Mouse (Mus musculus) c-Kit-positive CD71-positive TER-119-negative erythroid progenitor cells, embryonic 14.5 days (primary cell): Measurements from ENCODE around the gene Rnf180.

Experiments
- DNase-seq: peaks from one replicate; pipeline ENCODE4 v3.0.0-alpha.2; 2013; ENCODE audit warnings: low read depth

The Rnf180 gene

GRCm38 (mm10) chr13:105250264-105250663 is 44.4 kb downstream of the Rnf180 start:
- DNase-seq, result no peak

GRCm38 (mm10) chr13:105249599-105249998 is 45.0 kb downstream of the Rnf180 start:
- DNase-seq, result no peak

GRCm38 (mm10) chr13:105247691-105248090 is 46.9 kb downstream of the Rnf180 start:
- DNase-seq, result no peak

DNA sequence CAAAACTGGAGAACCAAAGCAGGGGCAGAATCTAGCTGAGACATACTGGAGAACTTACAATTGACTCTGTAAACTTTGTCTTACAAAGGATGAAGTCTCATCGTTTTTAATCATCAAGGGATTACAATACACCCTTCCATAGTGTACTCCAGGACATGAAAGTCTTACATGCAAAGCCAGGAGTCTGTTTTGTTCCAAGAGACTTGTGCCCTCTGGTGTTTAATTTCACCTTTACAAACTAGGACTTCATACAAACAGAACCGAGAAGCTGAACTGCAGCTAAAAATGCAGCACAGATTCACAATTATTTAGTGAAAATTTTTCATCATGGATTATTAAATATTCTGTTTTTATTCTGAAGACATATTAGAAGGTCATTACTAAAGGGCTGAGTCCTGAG is 53.8 kb downstream of the Rnf180 start:
- DNase-seq, result no peak

GRCm38 (mm10) chr13:105227126-105227525 is 67.5 kb downstream of the Rnf180 start:
- no peak for DNase-seq

DNA sequence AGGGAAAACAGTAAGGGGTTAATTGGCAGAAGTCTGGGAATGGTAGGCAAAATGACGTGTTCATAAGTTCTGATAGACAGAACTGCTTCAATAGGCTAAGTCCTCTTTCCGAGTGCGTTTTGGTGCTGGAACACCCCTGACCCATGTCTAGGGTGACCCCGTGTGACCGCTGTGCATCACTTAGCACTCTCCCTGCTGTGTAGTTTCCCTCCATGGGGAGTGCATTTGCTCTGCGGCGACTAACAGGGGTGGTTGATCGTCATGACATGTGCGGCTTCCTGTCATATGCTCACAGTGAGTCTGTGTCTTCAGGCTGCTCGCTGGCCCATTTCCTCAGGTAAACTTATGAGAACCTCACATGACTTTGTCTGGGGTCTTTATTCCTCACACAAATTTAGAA is 70.6 kb downstream of the Rnf180 start:
- DNase-seq, result no peak

GRCm38 (mm10) chr13:105223147-105223546 is 71.5 kb downstream of the Rnf180 start:
- DNase-seq, result no peak

DNA sequence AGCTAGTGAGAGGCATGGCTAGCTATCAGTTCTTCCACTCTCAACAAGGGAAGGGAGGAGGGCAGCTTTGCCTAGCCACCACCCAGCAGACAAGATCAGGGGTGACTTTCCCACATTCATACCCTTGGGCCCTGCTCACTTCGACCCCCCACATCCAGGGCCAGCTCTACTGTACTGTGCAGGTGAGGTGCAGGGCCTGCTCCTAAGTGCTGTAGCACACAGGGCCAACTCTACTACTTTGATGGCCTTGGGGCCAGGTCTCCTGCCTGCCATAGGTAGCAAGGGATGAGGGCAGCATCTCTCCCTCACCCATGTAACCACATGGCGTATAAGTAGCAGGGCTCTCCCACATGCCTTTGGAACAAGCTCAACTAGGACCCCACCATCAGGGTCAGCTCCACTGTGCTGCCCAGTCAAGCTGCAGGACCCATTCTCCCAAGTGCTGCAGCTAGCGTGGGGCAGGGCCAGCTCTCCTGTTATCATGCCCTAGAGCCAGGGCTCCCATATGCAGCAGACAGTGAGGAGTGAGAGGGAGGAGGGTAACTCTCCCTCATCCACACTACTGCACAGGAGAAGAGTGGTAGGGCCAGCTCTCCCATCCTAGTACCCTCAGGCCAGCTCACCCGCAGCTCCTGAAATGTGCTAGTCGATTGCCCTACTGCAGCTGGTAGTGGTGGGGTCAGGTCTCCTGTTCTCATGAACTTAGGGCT is 72.4 kb downstream of the Rnf180 start:
- DNase-seq, result no peak

- DNase-seq, result no peak
These were observed 83.9 kb downstream of the Rnf180 start for GRCm38 (mm10) chr13:105210746-105211145.

DNA sequence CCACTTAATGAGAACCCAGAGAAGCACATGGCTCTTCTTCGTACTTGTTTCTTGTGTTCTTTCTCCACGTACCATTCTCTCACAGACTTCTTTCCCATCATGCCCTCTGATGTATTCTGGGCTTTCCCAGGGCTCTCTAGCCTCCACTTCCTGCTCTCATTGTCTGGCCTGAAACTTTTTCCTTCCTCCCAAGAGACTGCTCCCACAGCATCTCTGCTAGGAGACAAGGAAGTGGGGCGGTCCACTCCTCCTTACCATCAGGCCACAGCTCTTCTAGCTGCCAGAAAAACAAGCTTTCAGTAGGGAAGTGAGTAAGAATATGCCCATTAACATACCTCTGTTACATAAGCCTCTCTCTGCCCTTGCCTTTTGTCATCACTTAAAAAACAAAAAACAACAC is 90.8 kb downstream of the Rnf180 start:
- DNase-seq, result no peak

GRCm38 (mm10) chr13:105198658-105199057 is 96.0 kb downstream of the Rnf180 start:
- no peak for DNase-seq

- no peak for DNase-seq
These were observed 96.6 kb downstream of the Rnf180 start for GRCm38 (mm10) chr13:105198028-105198427.

DNA sequence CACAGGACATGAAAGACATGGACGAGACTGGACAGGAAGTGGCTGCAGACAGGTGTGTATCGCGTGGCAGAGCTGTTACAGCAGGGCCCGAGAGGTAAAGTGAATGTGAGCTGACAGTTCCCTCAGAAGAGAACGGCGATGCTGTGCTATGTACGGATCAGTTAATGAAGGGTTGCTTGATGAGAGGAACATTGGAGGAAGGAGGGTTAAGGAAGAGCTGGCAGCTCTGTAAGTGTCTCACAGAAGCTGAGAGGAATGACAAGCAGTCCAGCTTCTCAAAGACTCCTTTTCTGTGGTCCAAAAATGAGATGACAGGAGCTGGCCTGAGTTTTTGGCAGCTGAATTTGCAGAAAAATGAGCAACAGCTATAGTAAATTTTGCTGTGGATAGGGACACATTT is 101.0 kb downstream of the Rnf180 start:
- DNase-seq, result no peak

DNA sequence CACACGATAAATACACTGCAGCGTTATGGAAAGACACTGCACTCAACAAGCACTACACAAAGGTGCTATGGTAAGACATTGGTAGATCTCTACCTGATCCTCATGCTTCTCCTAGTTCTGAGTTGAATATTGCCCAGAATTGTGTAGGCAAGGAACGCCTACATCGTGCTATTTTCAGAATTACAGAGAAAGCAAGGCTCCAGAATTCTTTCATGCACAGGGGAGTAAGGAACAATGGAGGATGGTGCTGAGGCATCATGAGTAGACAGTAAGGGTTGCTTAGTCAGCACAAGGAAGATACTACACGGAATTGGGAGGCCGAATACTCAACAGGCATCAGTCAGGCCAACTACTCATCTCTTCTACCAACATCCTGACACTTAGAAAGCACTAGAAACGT is 105.9 kb downstream of the Rnf180 start:
- no peak for DNase-seq

DNA sequence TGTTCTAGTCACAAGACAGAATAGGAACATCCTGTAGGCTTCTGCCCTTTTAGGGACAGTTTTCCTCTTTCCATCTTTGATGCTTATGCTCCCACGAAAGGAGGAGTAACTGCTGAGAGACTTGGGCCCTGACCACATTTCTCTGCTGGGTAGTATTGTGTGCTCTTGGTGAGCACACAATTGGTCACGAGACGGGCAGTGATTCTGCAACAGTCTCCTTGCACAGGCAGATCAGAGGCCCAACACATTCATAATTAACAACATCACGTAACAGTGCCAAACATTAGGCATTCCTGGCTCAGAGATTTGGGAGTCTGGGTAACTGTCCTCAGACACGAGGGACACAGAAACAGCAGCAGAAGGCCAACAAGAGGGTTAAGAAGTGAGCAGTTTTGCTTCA is 113.8 kb downstream of the Rnf180 start:
- no peak for DNase-seq

DNA sequence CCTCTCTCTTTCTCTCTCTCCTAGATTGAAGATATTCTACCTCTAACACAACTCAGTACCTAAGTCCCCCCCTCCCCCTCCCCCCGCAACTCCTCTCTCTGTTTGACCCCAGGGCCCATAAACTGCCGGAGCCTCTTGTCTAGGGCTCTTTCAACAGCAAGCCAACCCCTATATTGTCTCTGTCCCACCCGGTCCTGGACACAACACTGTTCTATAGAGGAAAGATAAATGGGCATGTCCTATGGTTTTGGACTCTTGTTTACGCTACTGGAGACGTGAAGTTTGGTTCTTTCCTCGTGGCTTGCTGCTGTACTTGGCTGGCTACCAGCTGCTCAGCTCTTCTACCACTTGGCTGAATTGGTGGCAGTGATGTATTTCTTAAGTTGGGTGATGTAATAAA is 129.2 kb downstream of the Rnf180 start:
- DNase-seq, result no peak

GRCm38 (mm10) chr13:105153955-105154354 is 140.7 kb downstream of the Rnf180 start:
- DNase-seq, result no peak

- no peak for DNase-seq
These were observed 144.6 kb downstream of the Rnf180 start for GRCm38 (mm10) chr13:105150006-105150405.

- DNase-seq, result no peak
These were observed 146.7 kb downstream of the Rnf180 start for GRCm38 (mm10) chr13:105147795-105148418.

- DNase-seq, result no peak
These were observed 147.8 kb downstream of the Rnf180 start for GRCm38 (mm10) chr13:105146827-105147226.

DNA sequence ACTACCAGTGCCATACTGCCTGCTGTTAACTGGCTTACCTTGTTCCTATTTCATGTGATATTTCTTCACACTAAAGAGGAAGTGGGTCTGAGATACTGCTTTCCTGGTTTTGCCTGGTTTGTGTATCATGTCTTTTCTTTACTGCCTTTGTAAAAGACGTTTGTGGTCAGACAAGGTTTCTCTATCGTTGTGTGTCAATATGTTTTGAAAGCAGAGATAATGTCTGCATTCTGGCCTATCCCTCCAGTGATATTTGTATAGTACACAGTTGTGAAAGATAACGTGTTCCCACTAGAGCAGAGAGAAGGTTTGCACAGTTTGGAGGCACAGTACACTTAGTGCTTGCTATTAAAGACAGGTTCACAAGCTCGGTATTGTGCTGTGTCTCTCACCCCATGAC is 154.7 kb downstream of the Rnf180 start:
- no peak for DNase-seq

- peak; percentile 37 for DNase-seq
These were observed 160.2 kb downstream of the Rnf180 start for GRCm38 (mm10) chr13:105134397-105134796.

- DNase-seq, result no peak
These were observed 161.8 kb downstream of the Rnf180 start for GRCm38 (mm10) chr13:105132776-105133175.

- no peak for DNase-seq
These were observed 162.2 kb downstream of the Rnf180 start for GRCm38 (mm10) chr13:105132370-105132769.
